Mouse (Mus musculus) megakaryocyte, adult 5-6 weeks (primary cell): ENCODE measurements around the gene Zbtb41. TPM values are rescaled to one million over a fixed set of nuclear protein-coding genes. Genes with fewer than 3 reads are reported as not detected.
"Not testable (repeated sequence)": the region's sequence is repeated elsewhere in the genome, so short reads cannot be mapped to it uniquely, and the experiment has no call there.

Source experiments
- ATAC-seq: 2 replicates; pipeline ENCODE4 v1.8.0; 2016; ENCODE audit warnings: mild to moderate bottlenecking, inconsistent platforms; ENCODE audit not compliant: poor library complexity, severe bottlenecking
- total RNA-seq, 2 experiments: library from RNA; stranded (forward) in 1 of 2; stranded (reverse) in 1 of 2; fragments of 153-499, 151-499 nt in 1 of 2; fragments of 221-1000, 200-1000 nt in 1 of 2; gene quantifications; 2 replicates each; pipeline versions ENCODE4 v1.2.3 to v1.2.4; 2015 to 2017

The Zbtb41 gene
- total RNA-seq (2015): 7.9 and 10.0 TPM in 2 replicates
- 12.2 and 13.9 TPM in 2 replicates for total RNA-seq (2017)

DNA sequence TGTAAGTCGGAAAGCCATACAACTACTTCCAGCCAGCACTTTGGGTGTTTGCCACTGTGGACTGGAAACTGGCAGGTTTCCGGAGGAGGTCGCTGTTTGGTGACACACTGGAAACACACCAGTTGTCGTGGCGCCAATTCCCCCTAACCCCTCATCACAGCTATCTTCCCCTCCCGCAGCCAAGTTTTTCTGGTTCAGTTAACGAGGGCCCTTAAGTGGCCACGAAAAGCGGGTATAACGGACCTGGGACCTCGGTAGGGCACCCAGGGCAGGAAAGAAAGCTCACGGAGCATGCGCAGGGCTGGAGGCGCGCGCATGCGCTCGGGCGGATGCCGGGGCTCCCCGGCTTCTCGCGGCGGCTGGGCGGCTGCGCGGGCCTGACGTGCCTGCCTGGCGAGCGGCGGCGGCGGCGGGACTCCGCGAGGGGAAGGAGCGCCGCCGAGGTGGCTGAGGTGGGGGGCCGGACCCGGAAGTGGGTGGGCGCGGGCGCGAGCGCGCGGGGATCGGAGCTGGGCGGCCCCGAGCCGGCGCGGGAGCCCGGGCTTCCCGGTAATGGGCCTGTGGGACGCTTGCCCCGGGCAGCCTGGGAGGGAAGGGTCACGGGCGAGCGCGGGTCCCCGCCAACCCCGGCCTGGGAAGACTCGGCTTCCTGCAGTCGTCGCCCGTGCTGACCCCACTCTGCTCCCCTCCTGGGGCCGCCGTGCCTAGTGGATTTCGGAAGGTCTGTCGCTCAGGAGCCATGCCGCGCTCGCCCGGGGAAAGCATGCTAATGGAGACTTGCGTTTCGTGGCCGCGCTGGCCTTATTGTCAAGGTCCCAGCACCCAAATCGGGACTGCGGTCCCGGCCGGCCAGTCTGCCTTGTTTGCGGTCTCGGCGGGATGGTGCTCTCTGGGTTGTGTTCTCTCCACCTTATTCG, at the start of gene Zbtb41:
Gene Zbtb41 (plus strand): TSS at position 414 of the 917 bp plus-strand sequence.
- peak; percentile 88 for ATAC-seq

DNA sequence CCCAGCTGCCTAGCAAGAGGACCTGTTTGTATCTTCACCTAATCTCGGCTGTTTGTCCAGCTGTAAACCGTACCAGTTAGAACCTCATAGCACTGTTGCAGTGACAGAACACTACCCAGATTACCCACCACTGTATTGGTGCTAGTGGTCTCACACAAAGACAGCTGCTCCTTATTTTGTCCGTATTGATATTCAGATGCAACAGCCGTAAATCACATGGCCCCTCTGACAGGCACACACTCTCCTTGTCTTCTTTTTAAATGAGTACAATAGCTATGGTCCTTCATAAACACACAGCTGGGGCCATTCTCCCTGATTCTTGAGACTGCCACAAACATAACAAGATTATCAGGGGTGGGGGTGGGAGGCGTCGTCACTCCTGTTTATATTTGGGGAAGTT, 46.2 kb upstream of the Zbtb41 start:
- no peak for ATAC-seq

DNA sequence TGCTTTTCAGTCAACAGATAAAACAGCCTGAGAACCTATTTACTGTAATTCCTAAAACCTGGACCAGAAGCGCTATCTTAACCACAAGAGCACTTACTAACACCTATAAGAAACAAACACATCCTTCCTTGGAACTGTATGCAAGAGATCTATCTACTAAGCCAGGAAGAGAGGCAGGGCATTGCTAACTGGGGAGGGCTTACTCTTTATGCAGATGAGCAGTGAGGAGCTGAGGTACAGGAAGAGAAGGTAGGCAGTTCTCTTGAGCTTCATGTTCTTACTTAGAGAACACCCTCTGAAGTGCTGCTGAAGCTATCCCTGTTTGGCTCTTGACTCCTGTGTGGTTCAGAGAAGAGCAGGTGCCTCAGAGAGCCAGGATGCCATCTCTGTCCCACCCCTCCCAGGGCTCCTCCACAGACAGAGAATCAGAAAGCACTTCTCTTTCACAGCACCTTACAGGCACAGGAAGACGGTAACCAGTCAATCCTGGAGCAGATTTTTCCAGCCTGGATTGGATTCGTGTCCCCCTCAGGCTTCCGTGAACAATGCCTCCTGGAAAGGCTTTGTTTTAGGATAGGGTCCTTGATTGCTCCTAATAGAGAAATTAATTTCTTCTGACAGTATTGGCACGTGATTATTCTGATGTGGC, 45.3 kb upstream of the Zbtb41 start, which contains the start of gene Crb1:
Gene Crb1 (minus strand): TSS at position 463 of the 649 bp plus-strand sequence.
- no peak for ATAC-seq

DNA sequence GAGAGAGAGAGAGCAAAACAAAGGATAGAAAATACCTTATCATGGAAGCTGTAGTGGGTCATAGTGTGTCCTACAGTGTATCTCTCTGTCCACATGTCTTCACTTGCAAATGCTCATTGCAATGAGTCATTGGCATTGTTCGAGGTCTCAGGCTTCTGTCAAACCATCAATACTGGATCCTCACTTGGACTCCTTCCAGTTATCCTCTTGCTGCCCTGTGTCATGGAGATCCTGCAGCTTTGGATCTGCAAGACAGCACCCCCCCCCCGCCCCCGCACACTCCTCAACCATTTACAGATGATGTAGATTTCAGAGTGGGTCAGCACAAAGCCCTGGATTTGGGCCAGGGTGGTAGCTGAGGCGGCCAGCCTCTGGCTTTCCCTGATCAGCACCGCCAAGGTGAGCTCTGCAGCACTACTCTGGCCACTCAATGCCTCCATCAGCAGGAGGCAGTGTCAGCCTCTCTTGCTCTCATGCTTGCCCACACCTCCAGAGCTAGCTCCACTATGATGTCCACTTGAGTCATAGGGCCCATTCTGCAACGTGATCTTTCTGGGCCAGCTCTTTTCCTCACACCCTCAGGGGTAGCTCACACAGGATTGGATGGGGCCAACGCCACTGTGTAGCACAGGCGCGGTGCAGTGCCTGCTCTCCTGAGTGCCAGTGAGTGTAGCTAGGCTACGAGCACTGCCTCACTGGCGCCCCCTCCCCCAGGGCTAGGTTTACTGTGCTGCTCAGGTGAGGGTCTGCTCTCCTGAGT, 43.0 kb upstream of the Zbtb41 start:
- peak; percentile 40 for ATAC-seq

DNA sequence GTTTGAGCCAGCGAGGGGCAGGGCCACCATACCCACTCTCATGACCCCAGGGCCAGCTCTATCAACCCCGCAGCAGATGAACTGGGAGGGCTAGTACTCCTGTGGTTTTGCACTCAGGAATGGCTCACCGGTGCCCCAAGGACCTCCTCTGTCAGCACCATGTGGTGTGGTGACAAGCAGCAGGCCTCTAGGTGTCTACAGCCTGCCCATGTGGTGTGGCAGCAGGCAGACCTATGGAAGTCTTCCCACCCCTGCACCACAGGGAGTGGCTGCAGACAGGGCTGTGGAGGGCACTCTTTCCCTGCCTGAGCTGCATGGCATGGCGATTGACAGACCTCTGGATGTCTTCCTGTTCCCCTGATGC, 42.5 kb upstream of the Zbtb41 start:
- ATAC-seq: 0 out of 2 replicates have a peak, but pooled peaks have one; percentile 18

DNA sequence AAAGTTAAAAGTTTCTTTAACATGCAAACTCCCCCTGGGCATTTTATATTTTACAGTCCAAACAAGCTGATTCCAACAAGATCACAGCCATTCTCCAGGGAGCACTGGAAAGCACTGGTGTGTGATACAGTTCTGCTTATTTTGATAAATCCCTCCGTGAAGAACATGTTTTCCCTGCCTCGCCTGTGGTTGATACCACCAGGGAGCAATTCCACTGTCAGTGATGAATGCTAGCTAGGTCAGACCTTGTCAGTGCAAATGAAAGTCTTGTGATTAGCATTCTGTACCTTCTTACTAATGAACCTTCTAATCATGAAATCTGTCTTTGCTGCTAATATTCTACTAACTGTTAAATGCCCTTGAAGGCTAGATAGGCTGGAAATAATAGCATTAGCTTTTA, 30.3 kb upstream of the Zbtb41 start:
- no peak for ATAC-seq

DNA sequence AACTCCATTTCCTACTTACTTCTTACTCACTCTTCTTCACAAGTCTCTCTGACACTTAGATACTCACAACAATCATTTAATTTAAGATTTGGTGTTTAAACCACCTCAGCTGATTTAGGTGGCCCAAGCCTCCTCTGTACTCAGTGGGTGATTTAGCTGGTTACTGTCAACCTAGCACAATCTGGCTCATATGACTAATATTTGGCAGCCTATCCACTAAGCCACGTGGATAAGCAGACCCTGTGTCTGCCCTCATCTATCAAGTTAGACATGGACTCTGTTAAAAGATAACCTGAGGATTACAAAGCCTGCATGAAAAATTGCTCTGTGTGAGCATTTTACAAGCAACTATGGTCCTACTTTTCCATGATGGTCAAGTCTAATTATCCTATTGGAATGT, 25.5 kb upstream of the Zbtb41 start:
- no peak for ATAC-seq

DNA sequence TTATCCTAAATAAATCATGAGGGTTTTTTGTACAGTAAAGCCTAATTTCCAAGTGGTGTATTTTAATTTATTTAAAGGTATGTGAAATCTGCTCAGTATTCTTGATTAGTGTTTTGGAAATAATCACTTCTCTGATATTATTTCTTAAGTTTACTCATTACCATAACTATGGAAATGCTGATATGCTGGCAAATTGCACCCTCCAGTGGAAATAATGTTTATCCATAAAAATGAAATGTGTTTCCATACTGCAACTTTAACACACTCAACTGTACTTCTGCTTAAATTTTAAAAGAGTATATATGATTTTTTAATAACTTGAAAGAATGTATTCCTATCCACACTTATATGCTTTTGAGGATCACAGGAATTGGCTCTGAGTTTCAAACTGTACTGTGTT, 16.3 kb upstream of the Zbtb41 start:
- ATAC-seq: no peak

DNA sequence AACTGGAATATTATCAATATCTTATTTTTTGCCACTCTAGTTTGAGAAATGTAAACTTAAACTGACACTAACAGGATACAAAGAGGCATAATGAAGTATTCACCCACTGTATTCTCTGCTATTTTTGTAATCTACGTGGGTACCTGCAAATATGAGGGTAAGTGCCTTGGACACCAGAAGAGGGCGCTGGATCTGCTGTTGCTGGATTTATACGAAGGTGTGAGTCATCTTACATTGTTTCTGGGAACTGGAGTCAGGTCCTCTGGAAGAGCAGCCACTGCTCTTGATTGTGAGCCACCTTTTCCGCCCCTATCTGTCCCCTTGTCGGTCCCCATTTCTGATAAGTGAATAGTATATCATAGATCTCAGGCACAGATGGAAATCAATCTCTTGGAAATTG, 14.4 kb upstream of the Zbtb41 start:
- ATAC-seq: peak; percentile 33; the same call in 1 of the 2 replicates

DNA sequence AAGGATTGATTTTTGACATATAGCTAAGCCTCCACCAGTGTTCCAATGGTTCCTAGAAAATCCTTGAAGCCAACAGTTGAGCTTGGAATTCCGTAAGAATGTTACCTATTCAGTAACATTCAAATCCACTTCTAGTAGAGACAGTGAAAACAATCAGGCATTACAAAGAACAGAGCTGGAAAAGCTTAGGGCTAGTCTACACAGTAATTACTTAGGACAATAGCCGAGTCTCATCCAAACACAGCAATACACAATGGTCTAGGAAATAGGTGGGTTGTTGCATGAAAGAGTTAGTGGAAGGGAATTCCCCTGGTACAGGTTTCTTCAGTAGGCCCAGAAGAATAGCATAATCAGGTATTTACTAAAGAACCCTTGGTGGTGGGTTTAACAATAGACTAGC, 9.7 kb upstream of the Zbtb41 start:
- ATAC-seq: not testable (repeated sequence)

DNA sequence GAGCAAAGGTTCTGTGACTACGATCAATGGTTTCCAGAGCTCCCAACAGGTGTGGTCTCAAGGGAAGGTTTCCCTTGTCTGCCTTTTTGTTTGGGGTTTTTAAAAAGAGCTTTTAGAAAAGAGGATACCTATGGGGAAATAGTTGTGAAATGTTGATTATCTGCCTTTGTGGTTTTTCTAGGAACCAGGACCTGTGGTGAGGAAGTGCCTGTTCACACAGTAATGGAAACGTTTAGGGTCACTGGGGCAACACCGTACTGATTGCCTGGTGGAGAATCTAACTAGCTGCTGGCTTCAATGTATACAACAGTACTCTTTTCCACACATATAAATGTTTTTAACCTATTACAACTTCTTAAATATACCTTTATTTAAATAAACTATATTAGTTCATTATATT, 8.6 kb upstream of the Zbtb41 start:
- peak; percentile 98 for ATAC-seq

DNA sequence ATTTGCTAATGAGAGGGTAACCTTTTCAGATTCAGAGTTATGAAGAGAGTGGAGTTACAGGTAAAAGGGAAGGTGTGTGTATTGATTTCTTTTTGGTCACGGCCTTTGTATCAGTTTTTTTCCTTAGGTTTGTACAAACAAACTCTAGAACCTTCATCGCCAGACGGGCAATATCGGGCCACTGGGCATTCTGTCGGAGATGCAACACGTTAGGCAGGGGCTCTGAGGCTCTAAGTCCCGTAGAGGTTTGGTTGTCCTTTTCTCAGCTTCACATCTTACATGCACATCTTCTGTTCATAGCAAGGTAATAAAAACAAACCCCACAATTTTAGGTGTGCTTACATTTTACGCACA, 590 bp upstream of the Zbtb41 start:
- peak; percentile 31 for ATAC-seq

DNA sequence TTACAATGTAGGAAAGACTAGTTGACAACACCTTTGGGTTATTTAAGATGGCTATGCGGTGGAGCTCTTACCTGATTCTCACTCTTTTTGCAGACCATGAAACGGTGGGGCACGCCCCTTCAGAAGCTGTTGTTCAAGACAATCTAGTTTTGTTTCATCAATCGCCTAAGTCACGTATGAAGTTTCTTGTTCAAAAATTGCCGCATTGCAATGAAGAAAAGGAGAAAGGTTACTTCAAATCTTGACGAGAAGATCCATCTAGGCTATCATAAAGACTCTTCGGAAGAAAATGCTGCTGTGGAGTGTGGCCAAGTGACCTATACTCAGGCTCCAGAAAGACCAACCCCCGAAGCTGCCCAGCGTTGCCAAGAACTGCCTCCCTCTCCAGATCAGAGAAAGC, 853 bp downstream of the Zbtb41 start:
- no peak for ATAC-seq

DNA sequence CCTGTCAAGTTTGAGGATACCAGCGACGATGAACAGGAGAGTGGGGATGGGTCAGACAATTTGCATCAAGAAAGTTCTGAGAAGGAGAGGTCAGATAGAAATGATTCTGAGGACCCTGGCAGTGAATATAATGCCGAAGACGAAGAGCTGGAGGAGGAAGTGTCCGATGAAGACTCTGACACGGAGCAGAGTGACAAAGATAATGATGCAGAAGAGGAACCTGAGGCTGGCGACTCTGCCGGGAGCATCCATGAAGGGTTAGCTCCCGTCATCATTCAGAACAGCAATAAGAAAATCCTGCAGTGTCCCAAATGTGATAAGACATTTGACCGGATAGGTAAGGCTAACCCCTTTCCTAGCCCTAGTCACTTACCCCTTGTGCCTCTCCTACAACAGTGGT, 1.8 kb downstream of the Zbtb41 start:
- ATAC-seq: peak; percentile 37

DNA sequence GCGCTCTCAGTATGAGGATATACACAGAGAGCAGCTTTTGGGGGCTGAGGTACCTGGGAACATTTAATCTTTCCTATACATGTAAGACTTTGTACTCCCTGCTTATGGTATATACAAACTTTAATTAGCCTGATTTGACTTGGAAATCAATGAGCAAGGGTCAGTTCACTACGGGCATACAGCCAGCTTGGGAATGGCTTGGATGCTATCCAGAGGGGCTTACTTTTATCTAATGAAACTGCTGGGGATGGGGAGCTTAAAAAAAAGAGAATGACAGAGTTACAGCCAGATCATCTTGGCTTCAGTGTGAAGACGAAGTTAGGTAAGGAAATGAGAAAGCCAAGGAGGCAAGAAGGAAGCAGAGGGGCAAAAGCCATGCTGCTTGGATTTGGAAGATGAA, 2.9 kb downstream of the Zbtb41 start:
- no peak for ATAC-seq

DNA sequence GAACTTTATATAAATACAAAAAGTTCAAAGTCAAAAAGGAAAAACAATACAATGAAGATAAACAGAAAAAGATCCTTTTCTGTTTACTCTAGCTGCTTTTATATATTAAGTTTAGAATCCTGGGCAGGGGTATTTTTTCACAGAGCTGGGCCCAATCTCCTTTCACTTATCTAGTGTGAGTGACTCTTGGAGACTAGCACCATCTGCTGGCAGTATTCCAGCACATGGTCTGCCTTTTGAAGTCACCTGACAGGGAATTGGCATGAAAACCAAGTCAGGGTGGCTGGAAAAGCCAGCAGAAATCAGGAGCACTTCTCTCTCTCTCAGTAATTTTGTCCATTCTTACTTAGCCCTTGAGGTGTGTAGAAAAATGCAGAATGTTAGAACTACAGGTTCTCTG, 16.3 kb downstream of the Zbtb41 start:
- ATAC-seq: peak; percentile 62

DNA sequence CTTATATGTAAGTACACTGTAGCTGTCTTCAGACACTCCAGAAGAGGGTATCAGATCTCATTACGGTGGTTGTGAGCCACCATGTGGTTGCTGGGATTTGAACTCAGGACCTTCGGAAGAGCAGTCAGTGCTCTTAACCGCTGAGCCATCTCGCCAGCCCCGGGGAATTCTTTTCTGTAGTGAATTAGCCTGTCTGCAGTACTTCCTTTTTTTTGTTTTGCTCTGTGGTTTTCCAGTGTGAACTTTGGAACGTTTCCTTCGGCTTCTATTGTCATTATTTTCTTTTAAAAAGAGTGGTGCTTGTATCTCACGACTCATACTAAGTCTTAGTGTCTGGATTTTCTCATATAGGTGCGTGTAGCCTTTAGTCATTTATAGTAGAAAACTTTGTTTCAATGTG, 21.0 kb downstream of the Zbtb41 start:
- 0 out of 2 replicates have a peak, but pooled peaks have one; percentile 38 for ATAC-seq

DNA sequence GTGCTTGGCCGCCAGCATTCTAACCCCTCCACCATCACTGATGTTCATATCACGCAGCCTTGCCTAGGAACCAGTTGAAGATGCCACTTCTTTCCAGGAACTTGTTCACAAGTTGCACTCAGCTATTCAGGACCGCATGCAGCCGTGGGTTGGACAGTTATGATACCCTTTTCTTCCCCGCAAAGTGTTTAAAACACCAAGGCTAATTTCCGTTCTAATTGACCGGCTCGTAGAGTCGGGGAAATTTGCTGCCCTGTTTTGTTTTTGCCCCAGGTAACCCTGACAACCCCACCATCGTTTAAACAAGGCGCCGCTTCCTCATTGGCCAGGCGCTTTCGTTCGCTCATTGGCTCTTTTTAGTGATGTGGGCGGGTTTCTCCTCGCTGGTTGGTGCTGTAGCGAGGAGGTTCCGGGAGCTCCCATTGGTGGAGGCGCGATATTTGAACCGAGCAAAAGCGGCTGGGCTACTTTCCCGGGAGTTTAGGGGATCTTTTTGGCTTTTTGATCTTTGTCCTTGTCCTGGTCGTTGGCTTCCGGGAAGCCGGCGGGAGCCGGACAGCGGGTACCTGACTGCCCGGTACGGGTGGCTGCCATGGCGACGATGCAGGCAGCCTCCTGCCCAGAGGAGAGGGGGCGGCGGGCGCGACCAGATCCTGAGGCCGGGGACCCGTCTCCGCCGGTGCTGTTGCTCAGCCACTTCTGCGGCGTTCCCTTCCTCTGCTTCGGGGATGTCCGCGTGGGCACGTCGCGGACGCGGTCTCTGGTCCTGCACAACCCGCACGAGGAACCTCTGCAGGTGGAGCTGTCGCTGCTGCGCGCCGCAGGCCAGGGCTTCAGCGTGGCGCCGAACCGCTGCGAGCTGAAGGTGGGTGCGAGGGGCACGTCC, 32.5 kb downstream of the Zbtb41 start, which contains the start of gene Aspm:
Gene Aspm (plus strand): TSS at position 433 of the 886 bp plus-strand sequence.
- ATAC-seq: peak; percentile 97

DNA sequence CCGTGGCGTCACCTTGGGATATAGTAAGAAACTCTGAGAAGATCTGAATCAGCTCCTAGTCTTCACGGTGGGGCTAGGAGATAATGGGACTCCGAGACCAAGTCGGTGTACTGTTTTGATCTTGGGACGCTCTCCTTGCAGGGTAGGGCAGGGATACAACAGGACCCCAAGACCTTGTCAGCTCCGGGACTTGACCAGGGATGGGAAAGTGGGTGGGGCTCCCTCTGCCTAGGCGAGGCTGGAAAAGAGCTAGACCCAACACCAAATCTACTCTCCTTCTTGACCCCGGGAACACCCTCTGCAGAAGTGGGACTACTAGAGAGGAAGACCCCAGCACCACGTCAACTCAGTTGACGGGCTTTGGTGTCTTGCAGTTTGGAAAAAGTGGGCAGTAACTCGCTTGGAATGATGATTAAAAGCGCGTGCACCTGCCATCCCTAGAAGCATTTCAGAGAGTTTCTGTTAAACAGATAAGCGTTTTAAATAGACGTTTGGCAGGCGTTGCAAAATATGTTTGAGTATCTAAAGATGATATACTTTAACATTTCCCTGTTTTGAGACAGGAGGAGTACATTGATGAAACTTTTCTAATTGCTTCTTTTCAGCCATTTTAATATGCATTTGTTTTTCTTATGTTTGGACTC, 33.3 kb downstream of the Zbtb41 start:
- ATAC-seq: peak; percentile 16; the same call in 1 of the 2 replicates

DNA sequence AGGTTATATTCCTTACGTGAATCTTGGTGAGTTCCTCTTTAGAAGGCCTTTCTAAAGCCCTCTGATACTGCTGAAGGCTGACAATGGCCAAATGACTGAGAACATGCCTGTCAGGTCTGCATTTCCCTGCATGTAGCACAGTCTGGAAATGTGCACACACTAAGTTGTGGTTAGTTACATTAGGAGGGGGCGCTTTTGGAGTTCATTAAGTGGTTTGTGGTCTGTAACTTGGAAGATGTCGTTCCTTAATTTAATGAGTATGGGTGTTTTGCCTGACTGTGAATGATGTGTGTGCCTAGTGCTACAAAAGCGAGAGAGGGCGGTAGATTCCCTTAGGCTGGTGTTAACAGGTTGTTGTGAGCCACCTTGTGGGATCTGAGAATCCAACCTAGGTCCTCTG, 38.7 kb downstream of the Zbtb41 start:
- ATAC-seq: peak; percentile 24; the same call in 1 of the 2 replicates
